Mouse (Mus musculus) cerebellum, adult 2 months (tissue): ENCODE measurements at regions not wholly inside any gene's neighbourhood (a gene's known extent, or its start where the extent isn't known, plus 50 kb on each side); places are given as distances from the start of the nearest gene placed in this dataset.

ENCODE experiments used
- CTCF ChIP-seq: fragments of 200-500 bp; IDR thresholded peaks from 2 replicates; pipeline ENCODE4 v1.5.1; 2011; ENCODE audit warnings: low read depth, mild to moderate bottlenecking, control low read depth, low read length, moderate library complexity, borderline replicate concordance; ENCODE audit not compliant: insufficient read depth
- POLR2A ChIP-seq: fragments of 200-500 bp; IDR thresholded peaks from 2 replicates; pipeline ENCODE4 v1.6.1; 2011; ENCODE audit warnings: low read length, control low read depth, borderline replicate concordance; ENCODE audit not compliant: insufficient read depth

DNA sequence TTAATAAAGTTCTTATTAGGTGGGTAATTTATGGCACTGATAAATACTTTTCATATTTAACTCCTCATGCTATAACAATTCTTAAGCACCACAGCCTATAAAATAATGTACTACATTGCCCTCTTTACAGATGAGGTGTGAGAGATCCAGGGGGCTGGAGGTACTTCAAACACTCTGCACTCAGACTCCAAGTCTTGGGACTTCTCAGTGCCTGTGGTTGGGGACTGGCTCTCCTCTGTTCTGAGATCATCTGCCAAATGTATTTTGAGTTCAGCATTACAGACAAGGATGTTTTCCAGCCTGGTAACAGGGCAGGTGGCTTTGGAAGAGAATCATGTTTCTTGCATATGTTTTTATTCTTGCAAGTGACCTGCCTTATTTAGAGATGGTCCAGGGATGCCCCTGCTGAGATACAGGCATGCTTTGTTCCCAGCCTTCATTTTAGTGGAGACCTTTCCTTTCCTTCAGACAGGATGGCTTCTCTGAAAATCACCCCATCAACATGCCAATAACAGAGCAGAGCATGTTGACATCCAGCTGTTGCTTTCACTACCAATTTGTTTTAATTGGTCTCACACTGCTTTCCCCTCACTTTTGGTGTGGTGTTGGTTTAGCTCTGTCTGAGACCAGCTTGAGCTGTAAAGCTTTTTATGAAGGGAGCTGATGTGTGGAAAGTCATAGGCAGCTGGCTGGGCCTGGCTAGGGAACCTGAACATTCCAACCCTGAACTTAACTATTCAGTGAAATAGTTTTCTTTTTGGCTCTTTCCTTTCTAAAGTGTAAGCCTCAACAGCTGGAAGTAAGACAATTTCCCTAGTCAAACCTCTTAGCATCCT is 585.1 kb upstream of the Fam98a start:
- no peak for TF ChIP-seq POLR2A
- no peak for TF ChIP-seq CTCF
